In genomic region chr3:94371637-94372036, GRCm38 (mm10) we compare ENCODE assay signal across 8 mouse cellular contexts. TPM values are rescaled to one million over a fixed set of nuclear protein-coding genes. Genes with fewer than 3 reads are reported as not detected.
A peak's percentile ranks its signal among the peaks of the same experiment; 100 is the strongest.
DNase-seq lines count a peak whose midpoint lies in the region; ATAC-seq and TF ChIP-seq lines count a peak whose summit lies in the region.

No protein-coding gene starts in this region.

- H3K4me1 ChIP-seq in hindbrain, embryonic 16.5 days (ENCODE audit: control insufficient read depth, insufficient read depth, low read depth, low read length) = peaks cover 22% of the 10 kb centered on the region
- peaks cover 15% of the 10 kb centered on the region; the same call in 1 of the 2 replicates for H3K4me1 ChIP-seq in limb, embryonic 11.5 days (ENCODE audit: control insufficient read depth, insufficient read depth, low read length)
- peaks cover 9% of the 10 kb centered on the region for H3K4me1 ChIP-seq in midbrain, embryonic 14.5 days (ENCODE audit: control insufficient read depth, insufficient read depth, low read length)

- POLR2A ChIA-PET in Patski (lab: Charles Lee) = no interaction called here

- H3K36me3 ChIP-seq in hindbrain, embryonic 16.5 days (ENCODE audit: control insufficient read depth, insufficient read depth, low read length) = no peaks in the 10 kb centered on the region
- H3K36me3 ChIP-seq in limb, embryonic 11.5 days (ENCODE audit: control insufficient read depth, insufficient read depth, low read length) = no peaks in the 10 kb centered on the region
- H3K36me3 ChIP-seq in midbrain, embryonic 14.5 days (ENCODE audit: control insufficient read depth, insufficient read depth, low read length) = no peaks in the 10 kb centered on the region

- TF ChIP-seq CTCF in Patski (IDR thresholded peaks at IDR 0.05) = no peak

- peak overlapping the region; percentile 29; the same call in 1 of the 2 replicates for H3K27ac ChIP-seq in hindbrain, embryonic 16.5 days (ENCODE audit: low read depth, low read length)
- no peak overlapping the region for H3K27ac ChIP-seq in limb, embryonic 11.5 days (replicated peaks; ENCODE audit: low read depth, low read length)
- no peak overlapping the region for H3K27ac ChIP-seq in midbrain, embryonic 14.5 days (replicated peaks; ENCODE audit: low read depth, low read length)

- DNase-seq in Patski (ENCODE audit: low read depth, low spot score) = peak; percentile 60
- peak; percentile 75 to 78 for DNase-seq in cerebellum, adult 18-20 months
- DNase-seq in gastrocnemius, postnatal 14 days = peak; percentile 83
- DNase-seq in limb, embryonic 11.5 days (ENCODE audit: low spot score) = peak; percentile 52
- peak; percentile 75 for DNase-seq in midbrain, embryonic 14.5 days
- peak; percentile 91 for DNase-seq in testis, postnatal 10 days (ENCODE audit: low spot score)

- no peak overlapping the region for H3K4me3 ChIP-seq in hindbrain, embryonic 16.5 days (ENCODE audit: low read length)
- no peak overlapping the region for H3K4me3 ChIP-seq in limb, embryonic 11.5 days (ENCODE audit: low read depth, low read length)
- H3K4me3 ChIP-seq in midbrain, embryonic 14.5 days (replicated peaks; ENCODE audit: low read depth, low read length) = no peak overlapping the region

- CTCF ChIA-PET in Patski (lab: Charles Lee) = interaction anchor here (0.9 to 1.1 kb wide), 2 partner anchors 11 to 84 kb away, joined by 3 read pairs; no protein-coding TSS in a partner anchor

- intact Hi-C loops in gastrocnemius, postnatal 14 days (cut with DNase I; ENCODE audit: low total_unique reads) = no loop called here

- in situ Hi-C loops in Patski (cut with MboI; ENCODE audit: low pct_unique_long_range_greater_than_20kb) = loop anchor here (25.0 kb wide), 1 partner anchor 609 kb away; the partner anchor contains the start of gene Gm5773

- WGBS in hindbrain, embryonic 16.5 days = 4% methylated on average over 11 of the region's 11 CpGs
- WGBS in limb, embryonic 11.5 days = 4% methylated on average over 11 of the region's 11 CpGs
- WGBS in midbrain, embryonic 14.5 days = 6% methylated on average over 11 of the region's 11 CpGs

- H3K4me2 ChIP-seq in hindbrain, embryonic 16.5 days (ENCODE audit: low read length) = peak overlapping the region; percentile 47
- H3K4me2 ChIP-seq in limb, embryonic 11.5 days (ENCODE audit: low read depth, severe bottlenecking) = peak overlapping the region; percentile 7; the same call in 1 of the 2 replicates
- H3K4me2 ChIP-seq in midbrain, embryonic 14.5 days (ENCODE audit: low read length) = peak overlapping the region; percentile 20

- H3K9me3 ChIP-seq in hindbrain, embryonic 16.5 days (ENCODE audit: control insufficient read depth, low read length) = no peaks in the 10 kb centered on the region
- no peaks in the 10 kb centered on the region for H3K9me3 ChIP-seq in limb, embryonic 11.5 days (ENCODE audit: control insufficient read depth, low read length)
- H3K9me3 ChIP-seq in midbrain, embryonic 14.5 days (ENCODE audit: control insufficient read depth, low read length) = no peaks in the 10 kb centered on the region

- H3K9ac ChIP-seq in hindbrain, embryonic 16.5 days (ENCODE audit: low read depth, low read length) = peak overlapping the region; percentile 41
- no peak overlapping the region for H3K9ac ChIP-seq in limb, embryonic 11.5 days (ENCODE audit: low read length)
- no peak overlapping the region for H3K9ac ChIP-seq in midbrain, embryonic 14.5 days (replicated peaks; ENCODE audit: low read length)

- H3K27me3 ChIP-seq in Patski = no peaks in the 10 kb centered on the region
- 0 out of 2 replicates have a peak, but pooled peaks cover 4% of the 10 kb centered on the region for H3K27me3 ChIP-seq in hindbrain, embryonic 16.5 days (replicated peaks; ENCODE audit: control insufficient read depth, insufficient read depth, low read length)
- 0 out of 2 replicates have a peak, but pooled peaks cover 2% of the 10 kb centered on the region for H3K27me3 ChIP-seq in limb, embryonic 11.5 days (ENCODE audit: control insufficient read depth, insufficient read depth, low read length)
- peaks cover 3% of the 10 kb centered on the region; the same call in 1 of the 2 replicates for H3K27me3 ChIP-seq in midbrain, embryonic 14.5 days (ENCODE audit: control insufficient read depth, insufficient read depth, low read length)

- peak; percentile 36 for ATAC-seq in Patski
- peak; percentile 64 for ATAC-seq in hindbrain, embryonic 16.5 days
- no peak for ATAC-seq in limb, embryonic 11.5 days (ENCODE audit: insufficient number of reproducible peaks, low FRiP score, low TSS enrichment, low read depth)
- peak; percentile 55 for ATAC-seq in midbrain, embryonic 14.5 days (ENCODE audit: low FRiP score, low TSS enrichment)
- ATAC-seq in frontal cortex, adult (ENCODE audit: low TSS enrichment) = no peak

RNA-seq across cellular contexts. Expression of gene Rorc, which starts 1.0 kb away (rescaled TPM):
- 16.1 TPM for polyA plus RNA-seq in Patski (2021)
- total RNA-seq in gastrocnemius, postnatal 14 days (2021) = 10 to 100 TPM; 15.8 to 22.8 TPM
- 0.36 and 0.54 TPM in 2 replicates for polyA plus RNA-seq in hindbrain, embryonic 16.5 days (2015; fragmentation: Nextera tagmentation; extraction: Ambion mirVana)
- 0.44 and 0.85 TPM in 2 replicates for polyA plus RNA-seq in limb, embryonic 11.5 days (2014; fragmentation: Nextera tagmentation; extraction: Ambion mirVana)
- polyA plus RNA-seq in midbrain, embryonic 14.5 days (2014; fragmentation: Nextera tagmentation; extraction: Ambion mirVana) = 0.30 and 0.43 TPM in 2 replicates

RNA-seq across cellular contexts. Expression of gene C2cd4d, which starts 9.4 kb away (rescaled TPM):
- not detected for polyA plus RNA-seq in Patski (2021)
- total RNA-seq in gastrocnemius, postnatal 14 days (2021) = under 1 TPM; 0.18 to 0.31 TPM
- 1.6 and 1.8 TPM in 2 replicates for polyA plus RNA-seq in hindbrain, embryonic 16.5 days (2015; fragmentation: Nextera tagmentation; extraction: Ambion mirVana)
- polyA plus RNA-seq in limb, embryonic 11.5 days (2014; fragmentation: Nextera tagmentation; extraction: Ambion mirVana) = 1.0 and 1.2 TPM in 2 replicates
- 2.6 and 3.1 TPM in 2 replicates for polyA plus RNA-seq in midbrain, embryonic 14.5 days (2014; fragmentation: Nextera tagmentation; extraction: Ambion mirVana)

RNA-seq across cellular contexts. Expression of gene Lingo4, which starts 26.7 kb away (rescaled TPM):
- polyA plus RNA-seq in Patski (2021) = 0.06 TPM
- total RNA-seq in gastrocnemius, postnatal 14 days (2021) = under 1 TPM; 0.06 to 0.11 TPM
- 1.7 and 2.3 TPM in 2 replicates for polyA plus RNA-seq in hindbrain, embryonic 16.5 days (2015; fragmentation: Nextera tagmentation; extraction: Ambion mirVana)
- not detected in 2 replicates for polyA plus RNA-seq in limb, embryonic 11.5 days (2014; fragmentation: Nextera tagmentation; extraction: Ambion mirVana)
- 0.67 and 1.1 TPM in 2 replicates for polyA plus RNA-seq in midbrain, embryonic 14.5 days (2014; fragmentation: Nextera tagmentation; extraction: Ambion mirVana)

RNA-seq across cellular contexts. Expression of gene Them5, which starts 29.7 kb away (rescaled TPM):
- 0.06 TPM for polyA plus RNA-seq in Patski (2021)
- under 1 TPM in 1 of 2 experiments, not detected in 1; 0.16 TPM for total RNA-seq in gastrocnemius, postnatal 14 days (2021)
- polyA plus RNA-seq in hindbrain, embryonic 16.5 days (2015; fragmentation: Nextera tagmentation; extraction: Ambion mirVana) = 0.29 TPM in 1 of 2 replicates, not detected in the other
- not detected in 2 replicates for polyA plus RNA-seq in limb, embryonic 11.5 days (2014; fragmentation: Nextera tagmentation; extraction: Ambion mirVana)
- polyA plus RNA-seq in midbrain, embryonic 14.5 days (2014; fragmentation: Nextera tagmentation; extraction: Ambion mirVana) = 0.18 TPM in 1 of 2 replicates, not detected in the other

RNA-seq across cellular contexts. Expression of gene Tdrkh, which starts 41.4 kb away (rescaled TPM):
- polyA plus RNA-seq in Patski (2021) = 14.3 TPM
- 1 to 10 TPM; 3.5 to 4.8 TPM for total RNA-seq in gastrocnemius, postnatal 14 days (2021)
- 51.1 and 54.8 TPM in 2 replicates for polyA plus RNA-seq in hindbrain, embryonic 16.5 days (2015; fragmentation: Nextera tagmentation; extraction: Ambion mirVana)
- polyA plus RNA-seq in limb, embryonic 11.5 days (2014; fragmentation: Nextera tagmentation; extraction: Ambion mirVana) = 8.5 and 8.7 TPM in 2 replicates
- 50.6 and 55.3 TPM in 2 replicates for polyA plus RNA-seq in midbrain, embryonic 14.5 days (2014; fragmentation: Nextera tagmentation; extraction: Ambion mirVana)

Comparison
In these comparisons a context has a peak if more than half of its experiments do, and no peak if none do; other contexts are left out.
1. ATAC-seq: peak in Patski (single experiment), hindbrain, embryonic 16.5 days (single experiment) and midbrain, embryonic 14.5 days (single experiment); none in limb, embryonic 11.5 days (single experiment) and frontal cortex, adult (single experiment).
2. Peak in every context shown above with its lines, with median percentiles within 50 percentile points of each other: DNase-seq and H3K4me2 ChIP-seq.